Mouse (Mus musculus) urinary bladder, postnatal 14 days (tissue): ENCODE measurements at regions not wholly inside any gene's neighbourhood (a gene's known extent, or its start where the extent isn't known, plus 50 kb on each side); places are given as distances from the start of the nearest gene placed in this dataset.

Source experiments
- DNase-seq: peaks from one replicate; pipeline ENCODE4 v3.0.0; 2021; ENCODE audit warnings: low spot score

DNA sequence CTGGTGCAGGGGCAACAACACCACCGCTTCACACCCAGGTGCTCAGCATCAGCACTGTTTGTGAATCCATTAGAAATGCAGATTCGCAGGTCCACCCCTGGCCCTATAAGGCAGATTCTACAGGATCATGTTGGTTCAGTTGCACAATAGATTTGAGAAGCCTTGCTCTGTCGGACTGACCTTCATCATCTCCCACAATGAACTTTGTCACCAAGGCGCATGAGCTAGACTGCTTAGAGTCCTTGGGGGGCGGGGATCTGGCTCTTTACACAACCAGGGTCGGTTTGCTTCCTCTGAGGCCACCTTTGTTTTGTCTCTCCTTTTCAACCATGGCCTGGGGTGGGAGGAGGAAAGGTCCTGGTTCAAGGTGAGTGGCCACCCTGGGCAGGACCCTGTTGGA, 209.7 kb downstream of the Igsf11 start:
- DNase-seq: no peak

- DNase-seq: no peak
Observed at GRCm38 (mm10) chr16:39103360-39104095, 211.1 kb downstream of the Igsf11 start.

- DNase-seq: peak; percentile 45
Observed at GRCm38 (mm10) chr16:39109383-39110033, 217.0 kb downstream of the Igsf11 start.

DNA sequence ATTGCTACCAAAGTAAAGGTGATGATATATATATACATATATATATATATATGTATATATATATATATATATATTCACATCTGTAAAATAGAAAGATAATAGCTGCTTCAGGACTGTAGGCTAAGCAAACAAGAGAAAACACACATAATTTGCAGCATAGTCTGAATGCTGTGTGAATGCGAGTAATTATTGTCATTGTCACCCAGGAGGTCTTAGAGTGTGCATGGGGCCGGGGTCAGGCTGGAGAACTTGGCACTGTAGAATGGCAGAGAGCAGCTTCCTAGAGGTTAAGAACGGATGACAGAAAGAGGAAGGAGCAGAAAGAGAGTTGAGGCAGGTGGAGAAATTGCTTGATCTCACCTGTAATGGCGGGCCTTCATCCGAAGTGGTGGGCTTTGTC, 217.6 kb downstream of the Igsf11 start:
- no peak for DNase-seq

DNA sequence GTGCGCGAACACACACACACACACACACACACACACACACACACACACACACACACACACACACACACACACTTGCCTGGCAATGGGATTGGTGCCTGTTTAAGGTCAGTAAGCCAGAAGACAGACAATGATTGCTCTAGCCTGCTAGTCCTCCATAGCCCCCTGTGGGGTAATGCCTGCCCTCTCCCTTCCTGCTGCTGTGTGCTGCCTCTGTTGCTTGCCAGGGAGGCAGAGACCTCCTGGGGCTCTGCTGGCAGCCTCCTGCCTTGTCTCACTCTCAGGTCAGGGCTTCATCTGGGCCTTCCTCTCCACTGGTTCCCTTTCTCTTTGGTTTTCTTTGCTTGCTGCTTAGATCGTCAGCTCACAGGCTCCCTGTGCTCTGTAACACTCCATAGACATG, 225.6 kb downstream of the Igsf11 start:
- DNase-seq: no peak

GRCm38 (mm10) chr16:39119811-39120210, 227.3 kb downstream of the Igsf11 start:
- no peak for DNase-seq

DNA sequence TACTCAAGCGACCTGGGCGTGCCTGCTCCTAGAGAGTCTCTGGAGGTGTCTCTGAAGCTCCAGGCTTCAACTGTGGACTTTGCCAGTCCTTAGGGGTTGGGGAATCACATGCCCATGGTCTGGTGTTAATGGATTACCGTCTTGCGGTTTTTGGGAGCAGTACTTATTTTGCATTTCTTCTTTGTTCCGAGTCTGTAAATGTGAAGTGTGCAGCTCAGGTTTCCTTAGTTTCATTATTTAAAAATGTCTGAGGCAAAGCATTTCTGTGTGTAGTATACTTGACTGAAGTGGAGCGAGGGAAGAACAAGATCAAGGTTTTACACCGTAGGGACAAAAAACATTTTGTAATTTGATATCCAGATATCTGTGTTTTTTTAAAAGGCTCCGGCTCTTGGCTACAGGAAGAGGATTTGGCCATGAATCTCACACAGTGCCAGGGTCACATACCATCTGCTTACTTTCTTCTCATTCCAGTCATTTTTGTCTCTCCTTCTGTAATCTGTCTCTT, 231.0 kb downstream of the Igsf11 start:
- no peak for DNase-seq

- DNase-seq: no peak
Observed at GRCm38 (mm10) chr16:39132459-39132858, 240.0 kb downstream of the Igsf11 start.

DNA sequence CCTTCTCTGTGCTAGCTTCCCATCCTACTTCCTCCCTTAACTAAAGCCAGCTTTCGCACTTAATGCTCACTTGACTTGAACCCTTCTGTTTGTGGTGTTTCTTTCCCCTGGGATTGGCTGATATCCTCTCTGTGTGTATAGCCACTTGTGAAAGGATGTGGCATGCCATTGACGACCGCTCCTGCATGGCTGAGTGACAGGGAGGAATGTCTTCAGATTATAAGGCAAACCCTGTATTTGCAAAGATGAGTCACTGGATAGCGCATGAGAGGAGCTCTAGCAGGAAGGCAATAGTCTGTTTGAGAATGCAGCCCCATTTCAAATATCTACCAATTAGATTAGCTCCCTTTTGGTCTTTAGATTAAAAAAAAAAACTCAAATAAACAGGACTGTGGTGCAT, 243.3 kb downstream of the Igsf11 start:
- DNase-seq: no peak

- no peak for DNase-seq
Observed at GRCm38 (mm10) chr16:39147151-39147550, 254.7 kb downstream of the Igsf11 start.

DNA sequence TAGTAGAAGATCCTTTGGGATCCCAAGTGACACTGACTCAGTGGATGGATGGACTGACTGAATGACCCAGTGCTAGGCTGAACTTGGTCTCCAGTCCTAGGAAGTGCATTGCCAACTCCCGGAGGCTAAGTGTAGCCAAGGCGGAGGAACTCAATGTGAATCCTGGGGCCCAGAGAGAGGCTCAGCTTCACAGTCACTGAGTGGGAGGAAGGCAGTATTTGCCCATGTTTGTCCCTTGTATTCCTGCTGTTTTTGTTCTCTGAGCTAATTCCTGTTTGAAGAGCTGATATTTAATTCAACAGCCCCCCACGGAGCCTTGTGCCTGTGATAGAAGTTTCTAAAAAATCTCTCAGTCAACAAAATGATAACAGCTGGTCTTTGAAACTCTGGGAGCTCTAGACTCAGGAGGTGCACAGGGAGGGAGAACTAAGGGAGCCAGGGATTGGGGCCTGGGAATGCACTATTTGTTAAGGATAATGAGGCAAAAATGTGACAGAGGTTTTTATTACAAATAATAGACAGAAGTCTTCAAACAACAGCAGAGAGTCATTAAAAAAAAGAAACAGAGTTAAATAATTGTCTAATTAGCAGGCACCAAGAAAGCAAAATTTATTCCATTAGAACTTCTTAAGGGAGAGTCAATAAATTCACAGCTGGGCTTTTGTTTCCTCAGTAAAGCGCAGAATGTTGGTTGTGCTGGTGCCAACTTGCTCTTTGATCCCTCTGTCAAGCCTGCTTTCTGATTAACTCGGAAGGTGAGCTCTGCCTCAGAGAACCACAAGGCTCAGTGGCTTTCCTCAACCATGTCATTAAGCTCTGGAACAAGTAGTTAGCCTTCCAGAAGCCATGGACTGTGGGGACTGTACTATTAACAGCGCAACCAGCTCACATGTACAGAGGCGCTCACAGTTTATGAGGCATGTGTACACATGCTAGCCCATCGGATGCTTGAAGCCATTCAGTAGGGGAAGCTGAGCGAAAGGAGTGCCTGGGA, 259.2 kb downstream of the Igsf11 start:
- no peak for DNase-seq

- DNase-seq: no peak
Observed at GRCm38 (mm10) chr16:39158893-39159292, 266.4 kb downstream of the Igsf11 start.

DNA sequence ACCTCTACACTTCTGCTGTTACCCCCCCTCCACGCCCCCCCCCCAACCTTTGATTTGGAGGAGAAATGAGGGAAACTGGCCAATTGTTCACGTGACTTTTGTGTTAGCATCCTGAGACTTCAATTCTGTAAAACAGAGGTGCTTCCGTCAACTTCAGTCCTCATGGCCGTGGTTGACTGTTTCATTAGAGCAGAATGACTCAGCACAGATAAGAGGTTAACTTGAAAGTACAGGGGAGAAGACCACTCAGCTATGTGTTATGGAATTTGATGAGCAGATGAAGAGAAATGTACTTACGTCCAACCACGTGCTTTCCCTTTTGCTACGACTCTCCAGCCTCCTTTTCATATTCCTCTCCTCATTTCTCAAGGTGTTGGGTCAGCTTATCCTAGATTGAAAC, 267.3 kb downstream of the Igsf11 start:
- no peak for DNase-seq

DNA sequence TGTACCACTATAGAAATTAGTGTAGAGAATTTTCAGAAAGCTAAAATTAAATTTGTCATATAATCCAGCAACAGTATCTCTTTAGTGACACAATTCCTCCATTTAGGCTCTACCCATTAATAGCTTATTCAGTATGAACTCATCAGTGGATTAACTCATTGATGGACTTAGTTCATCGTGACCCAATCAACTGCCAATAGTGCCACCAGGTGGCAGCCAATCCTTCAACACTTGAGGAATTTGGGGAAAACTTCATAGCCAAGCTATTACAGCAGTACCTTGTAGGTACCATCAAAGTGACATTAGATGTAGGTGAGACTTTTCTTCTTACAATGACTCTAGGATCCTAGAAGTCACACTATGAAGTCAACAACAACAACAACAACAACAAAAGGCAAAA, 270.2 kb downstream of the Igsf11 start:
- no peak for DNase-seq

- no peak for DNase-seq
Observed at GRCm38 (mm10) chr16:39191861-39192260, 299.4 kb downstream of the Igsf11 start.

DNA sequence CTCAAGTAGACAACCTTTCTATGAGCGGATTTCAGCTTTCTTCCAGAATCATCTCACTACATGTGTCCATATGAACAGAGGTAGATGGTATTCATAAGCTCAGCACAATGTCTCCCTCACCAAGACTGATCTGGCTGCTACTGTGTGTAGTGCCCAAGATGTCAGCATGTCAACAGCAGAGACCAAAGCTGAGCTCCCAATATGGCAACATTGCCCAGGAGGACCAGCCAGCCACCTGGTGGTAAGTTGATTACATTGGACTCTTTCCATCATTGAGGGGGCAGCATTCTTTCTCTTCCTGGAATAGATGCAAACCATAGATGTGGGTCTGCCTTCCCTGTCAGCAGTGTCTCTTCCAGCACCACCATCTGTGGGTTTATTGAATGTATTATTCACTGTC, 303.0 kb downstream of the Igsf11 start:
- DNase-seq: no peak

GRCm38 (mm10) chr16:39196896-39197295, 304.4 kb downstream of the Igsf11 start:
- no peak for DNase-seq

DNA sequence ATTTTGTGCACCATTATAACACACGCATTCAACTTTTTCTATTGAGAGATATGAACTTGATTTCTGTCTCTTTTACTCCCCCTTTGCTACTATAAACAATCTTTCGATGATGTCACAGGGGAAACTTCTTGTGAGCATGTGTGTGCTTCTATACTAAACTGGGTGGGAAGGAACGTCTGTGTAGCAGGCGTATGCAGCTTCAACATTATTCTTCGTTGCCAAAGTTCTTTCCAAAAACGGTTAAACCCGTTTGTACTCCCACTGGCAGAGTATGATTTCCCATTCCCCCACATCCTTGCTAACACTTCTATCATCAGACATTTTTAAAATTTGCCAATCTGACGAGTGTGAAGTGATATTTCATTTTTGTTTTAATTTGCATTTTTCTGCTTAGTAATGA, 331.1 kb downstream of the Igsf11 start:
- no peak for DNase-seq

DNA sequence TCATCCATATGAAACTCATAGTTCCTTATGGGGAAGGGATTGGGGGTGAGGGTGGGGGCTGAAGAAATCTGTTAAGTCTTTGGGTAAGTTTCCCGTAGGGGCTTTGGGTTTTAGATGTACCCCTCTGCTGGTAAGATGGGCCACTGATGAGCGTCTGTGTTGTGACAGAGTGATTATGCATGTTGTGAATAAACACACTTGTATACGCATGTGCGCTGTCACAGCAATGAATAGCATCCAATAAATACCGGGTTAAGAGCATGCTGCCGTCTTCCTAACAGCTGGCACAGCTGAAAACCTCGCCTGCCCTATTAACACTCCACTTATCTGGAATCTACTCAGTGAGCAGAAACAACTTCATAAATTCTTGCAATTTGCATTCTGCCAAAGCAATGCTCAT, 337.0 kb downstream of the Igsf11 start:
- DNase-seq: no peak

- no peak for DNase-seq
Observed at GRCm38 (mm10) chr16:39230439-39230838, 338.0 kb downstream of the Igsf11 start.

DNA sequence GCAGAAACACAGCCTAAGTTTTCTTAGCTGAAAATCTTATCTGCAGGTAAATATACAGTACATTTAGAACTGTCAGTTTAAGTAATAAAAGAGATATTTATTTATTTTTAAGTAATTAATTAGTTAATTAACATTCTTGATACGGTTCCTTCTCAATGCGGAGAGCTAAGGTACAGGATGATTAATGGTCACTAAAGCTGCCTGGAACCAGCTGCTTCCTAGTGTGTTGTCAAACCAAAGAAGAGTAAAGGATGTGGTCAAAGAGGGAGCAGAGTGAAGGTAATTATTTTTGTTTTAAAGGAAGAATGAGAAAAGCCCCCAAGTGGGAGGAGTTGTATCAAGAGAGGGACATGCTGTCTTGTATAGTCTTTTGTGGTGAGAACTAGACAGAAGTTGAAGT, 341.8 kb downstream of the Igsf11 start:
- no peak for DNase-seq

DNA sequence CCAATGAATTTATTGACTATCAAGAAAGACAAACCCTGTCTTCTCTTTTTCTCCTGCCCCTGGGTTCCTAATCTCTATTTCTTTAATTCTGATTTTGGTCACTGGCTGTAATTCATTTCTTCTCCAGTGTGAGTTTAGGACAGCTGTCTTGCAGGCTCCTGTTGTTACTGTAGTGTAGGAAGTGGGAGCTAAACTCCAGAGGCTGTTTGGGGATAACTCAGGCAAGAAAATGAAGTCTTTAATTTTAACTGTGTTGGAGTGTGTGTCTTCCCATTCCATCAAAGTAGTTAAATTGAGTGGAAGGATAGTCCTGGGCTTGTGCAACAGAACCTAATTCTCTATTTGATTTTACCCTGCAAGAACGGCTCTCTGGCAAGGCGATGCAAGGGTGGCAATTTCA, 381.0 kb downstream of the Igsf11 start:
- DNase-seq: no peak
